Mouse (Mus musculus) forebrain, embryonic 16.5 days (tissue): ENCODE measurements around the gene Ugt1a10. TPM values are rescaled to one million over a fixed set of nuclear protein-coding genes. Genes with fewer than 3 reads are reported as not detected.
"Not testable (repeated sequence)": the region's sequence is repeated elsewhere in the genome, so short reads cannot be mapped to it uniquely, and the experiment has no call there.

Source experiments
- ATAC-seq: fragments of 200-750 bp; cut with Nextera tagmentation; 2 replicates; pipeline ENCODE4 v1.8.0; 2017; ENCODE audit warnings: mild to moderate bottlenecking, moderate library complexity
- H3K27ac ChIP-seq: fragments of 300-500 bp; sonication (generic); 2 replicates; pipeline ENCODE4 v1.5.1; 2014; ENCODE audit warnings: low read length, control low read depth
- H3K27me3 ChIP-seq: fragments of 300-500 bp; sonication (generic); replicated peaks from 2 replicates; pipeline ENCODE4 v1.6.1; 2014; ENCODE audit warnings: low read length; ENCODE audit not compliant: control insufficient read depth, insufficient read depth
- H3K36me3 ChIP-seq: fragments of 300-500 bp; sonication (generic); 2 replicates; pipeline ENCODE4 v1.6.1; 2014; ENCODE audit not compliant: control insufficient read depth, insufficient read depth
- H3K4me1 ChIP-seq: fragments of 300-500 bp; sonication (generic); replicated peaks from 2 replicates; pipeline ENCODE4 v1.6.1; 2014; ENCODE audit warnings: low read length; ENCODE audit not compliant: control insufficient read depth, insufficient read depth
- H3K4me2 ChIP-seq: fragments of 300-500 bp; sonication (generic); 2 replicates; pipeline ENCODE4 v1.6.1; 2014; ENCODE audit warnings: mild to moderate bottlenecking, low read length, control low read depth
- H3K4me3 ChIP-seq: fragments of 300-500 bp; sonication (generic); replicated peaks from 2 replicates; pipeline ENCODE4 v1.5.1; 2014; ENCODE audit warnings: mild to moderate bottlenecking, low read length, control low read depth
- H3K9ac ChIP-seq: fragments of 300-500 bp; sonication (generic); replicated peaks from 2 replicates; pipeline ENCODE4 v1.6.1; 2014; ENCODE audit warnings: low read depth, low read length, control low read depth
- H3K9me3 ChIP-seq: fragments of 300-500 bp; sonication (generic); 2 replicates; pipeline ENCODE4 v1.6.1; 2016; ENCODE audit warnings: low read length; ENCODE audit not compliant: control insufficient read depth
- WGBS: fragments of 180-500 bp; shearing (Covaris S2); extraction: QIAGEN DNeasy Blood & Tissue Kit; methylation state at CpG from one replicate; pipeline ENCODE4 v1.1.7; 2014; 5-methylcytosine and 5-hydroxymethylcytosine counted together
- polyA plus RNA-seq: library from polyadenylated mRNA; unstranded; fragments of >200 nt; fragmentation: Nextera tagmentation; extraction: Ambion mirVana; gene quantifications from 2 replicates; pipeline ENCODE4 v1.2.1, GENCODE M21; 2015

The Ugt1a10 gene
- polyA plus RNA-seq, 1 experiment from 2014 or later: not detected

- H3K27ac ChIP-seq, H3K36me3 ChIP-seq, H3K9ac ChIP-seq, H3K4me1 ChIP-seq, H3K9me3 ChIP-seq, ATAC-seq, H3K4me2 ChIP-seq, H3K4me3 ChIP-seq, H3K27me3 ChIP-seq: not testable (repeated sequence)
- WGBS: 59% methylated on average over 3 of the region's 3 CpGs
These were observed 29.9 kb upstream of the Ugt1a10 start for GRCm38 (mm10) chr1:88025244-88025643.

GRCm38 (mm10) chr1:88043044-88043443 lies 12.1 kb upstream of the Ugt1a10 start:
- not testable (repeated sequence) for ATAC-seq, H3K27ac ChIP-seq, H3K4me3 ChIP-seq, H3K36me3 ChIP-seq, H3K9ac ChIP-seq, H3K4me2 ChIP-seq, H3K9me3 ChIP-seq, H3K4me1 ChIP-seq, H3K27me3 ChIP-seq
- WGBS: 60% methylated on average over 1 of the region's 2 CpGs

GRCm38 (mm10) chr1:88044832-88045437 lies 10.3 kb upstream of the Ugt1a10 start:
- H3K27ac ChIP-seq, H3K36me3 ChIP-seq, H3K4me2 ChIP-seq, H3K9me3 ChIP-seq, H3K4me1 ChIP-seq, H3K9ac ChIP-seq, H3K4me3 ChIP-seq, ATAC-seq, H3K27me3 ChIP-seq: not testable (repeated sequence)
- 66% methylated on average over 3 of the region's 5 CpGs for WGBS

GRCm38 (mm10) chr1:88047408-88047807 lies 7.8 kb upstream of the Ugt1a10 start:
- 90% methylated on average over 2 of the region's 2 CpGs for whole genome bisulfite sequencing
- not testable (repeated sequence) for H3K4me2 ChIP-seq, H3K9ac ChIP-seq, H3K36me3 ChIP-seq, ATAC-seq, H3K4me3 ChIP-seq, H3K9me3 ChIP-seq, H3K4me1 ChIP-seq, H3K27ac ChIP-seq, H3K27me3 ChIP-seq

GRCm38 (mm10) chr1:88066472-88067102 lies 11.4 kb downstream of the Ugt1a10 start:
- not testable (repeated sequence) for ATAC-seq, H3K4me1 ChIP-seq, H3K36me3 ChIP-seq, H3K27ac ChIP-seq, H3K9ac ChIP-seq, H3K4me3 ChIP-seq, H3K4me2 ChIP-seq, H3K9me3 ChIP-seq, H3K27me3 ChIP-seq
- WGBS: 23% methylated on average over 1 of the region's 2 CpGs

GRCm38 (mm10) chr1:88070495-88070894 lies 15.3 kb downstream of the Ugt1a10 start, which contains the start of gene Ugt1a9:
TSS of gene Ugt1a9 (plus strand) at chr1:88070800.
- H3K9ac ChIP-seq: no peak within 1 kb of the TSS
- no peak within 1 kb of the TSS for H3K4me2 ChIP-seq
- no peak for ATAC-seq
- WGBS: 82% methylated on average over 2 of the region's 2 CpGs
- no peaks in the 10 kb centered on the region for H3K9me3 ChIP-seq
- H3K27ac ChIP-seq: no peak within 1 kb of the TSS
- no peaks in the 10 kb centered on the region for H3K4me1 ChIP-seq
- no peak within 1 kb of the TSS for H3K4me3 ChIP-seq
- H3K27me3 ChIP-seq: no peaks in the 10 kb centered on the region
- H3K36me3 ChIP-seq: no peaks in the 10 kb centered on the region

GRCm38 (mm10) chr1:88070902-88071301 lies 15.7 kb downstream of the Ugt1a10 start:
- Histone ChIP-seq H3K36me3 (no peaks in the 10 kb centered on the region), H3K4me3 (no peak overlapping the region), H3K4me1 (no peaks in the 10 kb centered on the region), H3K4me2 (no peak overlapping the region), H3K27me3 (no peaks in the 10 kb centered on the region), H3K9ac (no peak overlapping the region), H3K9me3 (no peaks in the 10 kb centered on the region), H3K27ac (no peak overlapping the region)
- WGBS: 87% methylated on average over 4 of the region's 4 CpGs
- ATAC-seq: no peak

GRCm38 (mm10) chr1:88074471-88074870 lies 19.3 kb downstream of the Ugt1a10 start:
- H3K4me2 ChIP-seq: no peak overlapping the region
- no peak overlapping the region for H3K9ac ChIP-seq
- ATAC-seq: no peak
- no peaks in the 10 kb centered on the region for H3K36me3 ChIP-seq
- H3K4me1 ChIP-seq: no peaks in the 10 kb centered on the region
- H3K27ac ChIP-seq: no peak overlapping the region
- 91% methylated on average over 2 of the region's 2 CpGs for WGBS
- H3K9me3 ChIP-seq: no peaks in the 10 kb centered on the region
- H3K27me3 ChIP-seq: no peaks in the 10 kb centered on the region
- no peak overlapping the region for H3K4me3 ChIP-seq

- no peaks in the 10 kb centered on the region for H3K36me3 ChIP-seq
- WGBS: 85% methylated on average over 1 of the region's 1 CpGs
- H3K9me3 ChIP-seq: no peaks in the 10 kb centered on the region
- H3K9ac ChIP-seq: no peak overlapping the region
- H3K27ac ChIP-seq: no peak overlapping the region
- H3K4me3 ChIP-seq: no peak overlapping the region
- no peak for ATAC-seq
- H3K4me1 ChIP-seq: no peaks in the 10 kb centered on the region
- no peak overlapping the region for H3K4me2 ChIP-seq
- no peaks in the 10 kb centered on the region for H3K27me3 ChIP-seq
These were observed 21.9 kb downstream of the Ugt1a10 start for GRCm38 (mm10) chr1:88077128-88077527.
